Mouse (Mus musculus) layer of hippocampus, postnatal 14 days (tissue): ENCODE measurements around the gene Lrsam1. TPM values are rescaled to one million over a fixed set of nuclear protein-coding genes. Genes with fewer than 3 reads are reported as not detected.

ENCODE experiments used
- DNase-seq, 2 experiments: peaks; one replicate each; pipeline ENCODE4 v3.0.0; 2021 to 2022; ENCODE audit warnings: low spot score in 2 of 2, mixed read lengths in 1 of 2
- total RNA-seq, 2 experiments: library from RNA; stranded (reverse); gene quantifications; 2 replicates each; pipeline ENCODE4 v1.2.3; 2021

Gene Lrsam1
- total RNA-seq, 2 experiments from 2014 or later, result 33.9 to 38.2 TPM

DNA sequence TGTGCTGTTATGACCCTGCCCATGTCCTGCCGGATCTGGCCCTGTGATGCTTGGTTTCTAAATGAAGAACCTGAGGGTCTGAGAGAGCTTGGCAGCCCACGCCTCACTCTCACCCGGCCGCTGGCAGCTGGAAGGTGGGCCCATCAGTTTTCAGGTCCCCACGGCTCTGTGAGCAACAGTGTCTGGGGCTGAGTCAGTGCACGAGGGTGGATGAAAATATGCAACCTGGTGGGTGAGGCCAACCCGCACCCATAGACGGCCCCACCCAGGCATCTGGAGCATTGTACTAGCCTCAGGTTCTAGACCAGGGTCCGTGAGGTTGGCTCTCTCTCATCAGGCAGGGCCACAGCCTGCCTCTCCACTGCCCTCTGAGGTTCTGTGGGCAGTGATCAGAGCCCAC, 59.3 kb downstream of the Lrsam1 start:
- no peak for DNase-seq

DNA sequence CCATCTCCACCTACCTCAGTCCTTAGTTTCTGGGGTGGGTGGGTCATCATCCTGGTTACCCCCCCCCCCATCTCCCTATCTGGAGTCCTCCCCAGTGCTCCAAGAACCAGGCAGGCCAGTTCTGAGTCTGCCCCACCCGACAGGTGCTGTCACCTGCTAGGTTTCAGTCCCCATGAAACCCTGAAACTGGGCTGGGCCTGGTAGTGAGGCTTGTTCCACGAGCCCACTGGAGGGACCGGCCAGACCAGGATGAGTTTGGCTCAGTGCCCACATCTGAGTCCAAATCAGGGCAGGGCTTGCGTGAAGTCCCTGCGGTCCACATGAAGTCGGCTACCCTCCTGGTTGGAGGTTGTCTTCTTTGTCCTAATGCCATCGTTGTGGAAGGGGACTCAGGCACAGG, 62.4 kb downstream of the Lrsam1 start:
- DNase-seq, result no peak

GRCm38 (mm10) chr2:32896507-32897147, 64.8 kb downstream of the Lrsam1 start:
- DNase-seq, result no peak

GRCm38 (mm10) chr2:32895606-32896106, 65.8 kb downstream of the Lrsam1 start:
- no peak for DNase-seq

DNA sequence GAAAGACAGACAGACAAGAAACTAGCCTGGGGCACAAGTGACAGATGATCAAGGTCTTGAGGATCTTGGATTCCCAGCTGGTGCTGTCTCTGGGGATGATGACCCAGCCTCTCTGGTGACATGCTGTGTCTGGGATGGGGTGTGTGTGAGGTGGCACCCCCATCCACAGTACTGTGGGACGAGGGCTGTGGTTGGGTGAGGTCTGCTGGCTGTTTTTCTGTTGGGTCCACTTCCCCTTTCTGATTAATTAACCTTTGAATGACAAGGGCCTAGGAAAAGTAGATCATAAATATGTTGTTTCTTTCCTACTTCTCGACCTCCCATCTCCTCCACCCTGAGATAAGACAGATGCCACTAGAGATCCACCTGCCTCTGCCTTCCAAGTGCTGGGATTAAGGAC, 67.3 kb downstream of the Lrsam1 start:
- no peak for DNase-seq

- no peak for DNase-seq
Observed at GRCm38 (mm10) chr2:32892490-32892889, 68.9 kb downstream of the Lrsam1 start.

DNA sequence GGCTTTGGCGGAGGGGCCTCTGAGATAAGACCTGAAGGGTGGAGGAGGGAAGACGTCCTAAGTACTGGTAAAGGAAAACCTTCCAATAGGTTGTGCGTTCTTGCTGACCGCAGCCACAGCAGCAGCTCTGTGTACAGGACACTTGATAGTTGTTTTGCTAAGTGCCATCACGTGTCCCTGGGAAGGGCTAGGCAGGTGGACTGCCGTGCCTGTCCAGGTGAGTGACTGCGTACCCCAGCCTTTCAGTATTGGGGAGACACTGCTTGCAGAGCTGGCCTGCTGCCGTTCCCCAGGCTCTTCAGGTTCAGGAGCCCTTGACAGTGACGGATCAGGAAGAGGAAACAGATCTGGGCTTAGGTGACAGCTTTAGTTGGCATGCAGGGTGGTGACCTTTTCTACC, 70.1 kb downstream of the Lrsam1 start:
- no peak for DNase-seq

DNA sequence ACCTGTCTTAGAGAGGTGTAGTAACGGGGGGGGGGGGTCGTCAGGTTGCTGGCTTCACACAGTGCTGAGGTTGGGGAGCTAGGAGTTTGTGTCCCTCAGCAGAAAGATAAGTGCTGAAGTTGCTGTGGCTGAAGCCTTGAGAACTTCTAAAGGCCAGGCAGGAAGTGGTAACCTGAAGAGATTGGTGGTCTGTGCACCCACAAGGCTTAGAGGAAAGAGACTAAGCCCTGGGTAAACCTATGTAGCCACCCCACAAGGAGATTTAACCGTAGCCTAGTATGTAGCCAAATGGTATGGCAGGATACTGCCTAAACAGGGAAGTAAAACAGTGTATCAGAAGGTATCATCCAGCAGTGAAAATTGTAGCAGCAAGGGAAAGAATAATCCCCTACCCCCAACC, 71.1 kb downstream of the Lrsam1 start:
- DNase-seq, result no peak

DNA sequence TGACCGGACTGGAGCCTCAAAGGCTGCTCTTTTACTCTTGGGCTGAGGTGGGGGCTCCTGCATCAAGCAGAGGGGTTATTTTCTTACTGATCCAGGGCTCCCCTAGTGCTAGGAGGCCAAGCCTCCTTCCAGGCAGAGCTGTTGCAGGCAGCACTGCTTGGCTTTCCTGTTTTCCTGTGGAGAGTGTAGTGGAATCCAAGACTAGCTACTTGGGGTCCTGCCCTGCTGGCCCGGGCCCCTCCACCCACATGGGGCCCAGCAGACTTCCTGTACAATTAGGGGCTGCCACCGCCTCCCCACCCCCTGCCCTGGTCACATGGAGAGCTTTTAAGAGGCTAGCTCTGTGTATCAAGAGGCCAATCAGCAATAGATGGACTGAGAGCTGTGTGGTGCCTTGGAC, 72.9 kb downstream of the Lrsam1 start:
- DNase-seq, result no peak

GRCm38 (mm10) chr2:32888029-32888428, 73.4 kb downstream of the Lrsam1 start:
- DNase-seq, result no peak

- no peak for DNase-seq
Observed at GRCm38 (mm10) chr2:32884745-32885144, 76.7 kb downstream of the Lrsam1 start.

- DNase-seq, result no peak
Observed at GRCm38 (mm10) chr2:32882283-32883043, 79.0 kb downstream of the Lrsam1 start.

DNA sequence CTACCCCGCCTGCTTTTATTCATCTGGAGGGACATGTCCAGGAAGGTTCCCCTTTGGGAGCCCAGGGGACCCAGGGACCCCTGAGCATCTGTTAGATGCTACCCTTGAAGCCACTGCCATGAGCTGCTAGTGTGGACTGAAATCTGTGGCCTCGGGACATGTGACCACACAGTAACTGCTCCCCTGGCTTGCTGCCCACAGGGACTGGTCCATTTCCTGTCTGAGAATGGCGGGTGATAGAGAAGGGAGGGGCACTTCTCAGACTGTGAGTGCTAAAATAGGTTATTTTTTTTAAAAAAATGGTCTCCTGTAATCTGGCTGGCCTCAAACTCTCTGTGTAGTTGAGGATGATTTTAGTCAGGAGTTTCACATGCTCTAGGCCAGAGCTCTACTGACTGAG, 79.7 kb downstream of the Lrsam1 start:
- no peak for DNase-seq

GRCm38 (mm10) chr2:32881054-32881453, 80.4 kb downstream of the Lrsam1 start:
- no peak for DNase-seq

- no peak for DNase-seq
Observed at GRCm38 (mm10) chr2:32879593-32879992, 81.8 kb downstream of the Lrsam1 start.

DNA sequence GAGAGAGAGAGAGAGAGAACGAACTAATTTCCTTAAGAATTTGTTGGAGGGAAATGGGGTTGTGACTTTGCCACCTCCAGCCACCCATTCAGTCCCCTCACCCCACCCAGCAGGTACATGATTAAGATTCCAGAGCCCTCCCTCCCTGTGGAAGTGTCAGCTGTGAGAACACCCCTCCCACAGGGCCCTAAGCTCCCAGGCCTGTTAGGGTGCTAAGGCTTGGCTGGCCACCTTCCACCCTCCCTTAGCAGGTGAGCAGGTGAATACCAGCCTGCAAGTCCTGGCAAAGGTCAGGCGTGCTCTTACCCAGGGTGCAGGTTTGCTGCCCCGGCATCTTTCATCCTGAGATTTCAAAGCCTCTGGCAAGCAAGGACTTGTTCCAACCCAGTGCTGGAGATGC, 83.0 kb downstream of the Lrsam1 start:
- DNase-seq, result no peak

GRCm38 (mm10) chr2:32877761-32878393, 83.5 kb downstream of the Lrsam1 start:
- no peak for DNase-seq

GRCm38 (mm10) chr2:32877303-32877702, 84.1 kb downstream of the Lrsam1 start:
- no peak for DNase-seq

GRCm38 (mm10) chr2:32876490-32877302, 84.7 kb downstream of the Lrsam1 start:
- DNase-seq, result no peak

DNA sequence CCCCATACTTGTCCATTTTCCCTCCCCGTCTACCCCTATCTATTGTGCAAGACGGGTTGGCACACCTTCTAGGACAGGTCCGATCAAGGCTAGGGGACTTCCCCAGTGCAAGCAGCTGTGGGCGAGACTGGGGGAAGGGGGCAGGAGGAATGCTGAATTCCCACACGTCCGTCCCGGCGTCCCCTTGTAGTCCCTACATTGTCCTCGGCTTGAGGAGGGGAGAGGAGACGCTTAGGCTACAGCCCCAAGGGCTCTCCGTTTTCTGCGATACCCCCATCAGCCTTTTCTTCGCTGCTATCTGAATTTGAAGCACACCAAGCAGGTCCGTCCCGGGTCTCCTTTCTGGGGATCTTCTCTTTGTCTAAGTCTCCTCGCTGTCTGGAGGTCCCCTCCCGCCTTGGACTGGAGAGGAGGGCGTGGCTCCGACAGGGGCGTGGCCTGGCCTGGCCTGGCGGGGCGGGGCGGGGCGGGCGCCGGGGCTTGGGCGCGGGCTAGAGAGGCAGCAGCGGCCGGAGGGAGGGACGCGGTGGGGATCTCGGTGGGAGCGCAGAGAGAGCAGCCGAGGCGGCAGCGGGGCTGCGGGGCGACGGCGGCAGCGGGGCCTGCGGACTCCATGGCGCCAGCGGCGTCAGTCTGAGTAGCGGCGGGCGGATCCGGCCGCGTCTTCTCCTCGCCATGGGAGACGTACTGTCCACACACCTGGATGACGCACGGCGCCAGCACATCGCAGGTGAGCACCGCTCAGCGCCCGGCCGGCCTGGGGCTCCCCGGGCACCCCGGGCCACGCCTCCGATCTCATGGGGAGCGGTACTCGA, 85.5 kb downstream of the Lrsam1 start, which contains the start of gene Fam129b:
Gene Fam129b, plus strand, starts transcription at position 440 of the 815 bp plus-strand sequence.
- peak; percentile 59 to 69 for DNase-seq
